Mouse (Mus musculus): ENCODE measurements around the gene Ccdc167. TPM values are rescaled to one million over a fixed set of nuclear protein-coding genes. Genes with fewer than 3 reads are reported as not detected.

Ccdc167 gene
- polyA plus RNA-seq, 1 experiment: 11.9 TPM

GRCm38 (mm10) chr17:29671021-29671420 lies 45.8 kb downstream of the Ccdc167 start:
- Histone ChIP-seq H3K79me2 (ENCODE audit: control insufficient read depth, insufficient read depth) (peaks cover 43% of the 10 kb centered on the region), H3K36me3 (ENCODE audit: control insufficient read depth, insufficient read depth) (peaks cover 48% of the 10 kb centered on the region), H3K4me3 (ENCODE audit: insufficient read depth, poor library complexity, severe bottlenecking) (no peak overlapping the region), H3ac (ENCODE audit: control insufficient read depth, insufficient read length, low read depth) (no peak overlapping the region), H3K79me3 (ENCODE audit: low read depth) (peaks cover 18% of the 10 kb centered on the region), H3K27me3 (ENCODE audit: control insufficient read depth, insufficient read depth, insufficient read length) (no peaks in the 10 kb centered on the region)
- no peak for TF ChIP-seq CEBPB (IDR thresholded peaks at IDR 0.05; ENCODE audit: low read depth)
- TF ChIP-seq MYOG (IDR thresholded peaks at IDR 0.05; ENCODE audit: control insufficient read depth, extremely low read depth, insufficient read length): no peak
- no peak for TF ChIP-seq MAX (IDR thresholded peaks at IDR 0.05)
- no peak for TF ChIP-seq CTCF (IDR thresholded peaks at IDR 0.05; ENCODE audit: control insufficient read depth, insufficient read depth, insufficient read length)
- TF ChIP-seq MYOD1 (IDR thresholded peaks at IDR 0.05; ENCODE audit: control insufficient read depth, insufficient read length, low read depth): no peak
- no peak for TF ChIP-seq FOSL1 (IDR thresholded peaks at IDR 0.05; ENCODE audit: insufficient read depth, low read length, poor library complexity, severe bottlenecking)
- TF ChIP-seq USF1 (IDR thresholded peaks at IDR 0.05; ENCODE audit: low read depth): no peak

GRCm38 (mm10) chr17:29669936-29670335 lies 46.9 kb downstream of the Ccdc167 start:
- TF ChIP-seq FOSL1 (IDR thresholded peaks at IDR 0.05; ENCODE audit: insufficient read depth, low read length, poor library complexity, severe bottlenecking) (no peak), MYOD1 (IDR thresholded peaks at IDR 0.05; ENCODE audit: control insufficient read depth, insufficient read length, low read depth) (peak; percentile 28)
- no peak overlapping the region for H3K4me3 ChIP-seq (ENCODE audit: insufficient read depth, poor library complexity, severe bottlenecking)
- peaks cover 49% of the 10 kb centered on the region for H3K79me2 ChIP-seq (ENCODE audit: control insufficient read depth, insufficient read depth)
- H3K79me3 ChIP-seq (ENCODE audit: low read depth): peaks cover 18% of the 10 kb centered on the region
- no peak overlapping the region for H3ac ChIP-seq (ENCODE audit: control insufficient read depth, insufficient read length, low read depth)
- no peaks in the 10 kb centered on the region for H3K27me3 ChIP-seq (ENCODE audit: control insufficient read depth, insufficient read depth, insufficient read length)
- peaks cover 44% of the 10 kb centered on the region for H3K36me3 ChIP-seq (ENCODE audit: control insufficient read depth, insufficient read depth)

- H3K27me3 ChIP-seq (ENCODE audit: control insufficient read depth, insufficient read depth, insufficient read length): no peaks in the 10 kb centered on the region
- H3ac ChIP-seq (ENCODE audit: control insufficient read depth, insufficient read length, low read depth): no peak overlapping the region
- no peak for TF ChIP-seq CTCF (IDR thresholded peaks at IDR 0.05; ENCODE audit: control insufficient read depth, insufficient read depth, insufficient read length)
- TF ChIP-seq MYOD1 (IDR thresholded peaks at IDR 0.05; ENCODE audit: control insufficient read depth, insufficient read length, low read depth): no peak
- no peak for TF ChIP-seq USF1 (IDR thresholded peaks at IDR 0.05; ENCODE audit: low read depth)
- TF ChIP-seq FOSL1 (IDR thresholded peaks at IDR 0.05; ENCODE audit: insufficient read depth, low read length, poor library complexity, severe bottlenecking): no peak
- no peak for TF ChIP-seq CEBPB (IDR thresholded peaks at IDR 0.05; ENCODE audit: low read depth)
- TF ChIP-seq MYOG (IDR thresholded peaks at IDR 0.05; ENCODE audit: control insufficient read depth, extremely low read depth, insufficient read length): no peak
- no peak for TF ChIP-seq MAX (IDR thresholded peaks at IDR 0.05)
- no peak overlapping the region for H3K4me3 ChIP-seq (ENCODE audit: insufficient read depth, poor library complexity, severe bottlenecking)
- peaks cover 18% of the 10 kb centered on the region for H3K79me3 ChIP-seq (ENCODE audit: low read depth)
- H3K36me3 ChIP-seq (ENCODE audit: control insufficient read depth, insufficient read depth): peaks cover 47% of the 10 kb centered on the region
- H3K79me2 ChIP-seq (ENCODE audit: control insufficient read depth, insufficient read depth): peaks cover 56% of the 10 kb centered on the region
Observed at GRCm38 (mm10) chr17:29669030-29669429, 47.8 kb downstream of the Ccdc167 start.

- Histone ChIP-seq H3K36me3 (ENCODE audit: control insufficient read depth, insufficient read depth) (peaks cover 50% of the 10 kb centered on the region), H3K79me2 (ENCODE audit: control insufficient read depth, insufficient read depth) (peaks cover 62% of the 10 kb centered on the region), H3K4me3 (ENCODE audit: insufficient read depth, poor library complexity, severe bottlenecking) (no peak overlapping the region), H3K27me3 (ENCODE audit: control insufficient read depth, insufficient read depth, insufficient read length) (no peaks in the 10 kb centered on the region), H3K79me3 (ENCODE audit: low read depth) (peaks cover 18% of the 10 kb centered on the region), H3ac (ENCODE audit: control insufficient read depth, insufficient read length, low read depth) (no peak overlapping the region)
- TF ChIP-seq MYOD1 (IDR thresholded peaks at IDR 0.05; ENCODE audit: control insufficient read depth, insufficient read length, low read depth): no peak
Observed at GRCm38 (mm10) chr17:29668051-29668986, 48.5 kb downstream of the Ccdc167 start.

GRCm38 (mm10) chr17:29662145-29662544 lies 54.7 kb downstream of the Ccdc167 start:
- peaks cover 18% of the 10 kb centered on the region for H3K79me3 ChIP-seq (ENCODE audit: low read depth)
- no peak overlapping the region for H3ac ChIP-seq (ENCODE audit: control insufficient read depth, insufficient read length, low read depth)
- no peak overlapping the region for H3K4me3 ChIP-seq (ENCODE audit: insufficient read depth, poor library complexity, severe bottlenecking)
- no peaks in the 10 kb centered on the region for H3K27me3 ChIP-seq (ENCODE audit: control insufficient read depth, insufficient read depth, insufficient read length)
- H3K79me2 ChIP-seq (ENCODE audit: control insufficient read depth, insufficient read depth): peaks cover 51% of the 10 kb centered on the region
- peaks cover 35% of the 10 kb centered on the region for H3K36me3 ChIP-seq (ENCODE audit: control insufficient read depth, insufficient read depth)
- no peak for TF ChIP-seq MYOG (IDR thresholded peaks at IDR 0.05; ENCODE audit: control insufficient read depth, extremely low read depth, insufficient read length)
- TF ChIP-seq USF1 (IDR thresholded peaks at IDR 0.05; ENCODE audit: low read depth): no peak
- no peak for TF ChIP-seq CEBPB (IDR thresholded peaks at IDR 0.05; ENCODE audit: low read depth)
- no peak for TF ChIP-seq MAX (IDR thresholded peaks at IDR 0.05)
- TF ChIP-seq MYOD1 (IDR thresholded peaks at IDR 0.05; ENCODE audit: control insufficient read depth, insufficient read length, low read depth): no peak
- TF ChIP-seq CTCF (IDR thresholded peaks at IDR 0.05; ENCODE audit: control insufficient read depth, insufficient read depth, insufficient read length): no peak
- no peak for TF ChIP-seq FOSL1 (IDR thresholded peaks at IDR 0.05; ENCODE audit: insufficient read depth, low read length, poor library complexity, severe bottlenecking)

Measured in C2C12 (cell line).